Mouse (Mus musculus): ENCODE results near the gene Syn2. TPM values are rescaled to one million over a fixed set of nuclear protein-coding genes. Genes with fewer than 3 reads are reported as not detected.

Gene Syn2
- total RNA-seq, 2 experiments from 2014 or later = 3.1 to 3.4 TPM

- no peak for DNase-seq
Observed at GRCm38 (mm10) chr6:115244222-115244621, 109.5 kb downstream of the Syn2 start.

GRCm38 (mm10) chr6:115245500-115246058 lies 110.9 kb downstream of the Syn2 start:
- no peak for DNase-seq

- peak; percentile 44 for DNase-seq
Observed at GRCm38 (mm10) chr6:115251531-115251985, 116.9 kb downstream of the Syn2 start.

GRCm38 (mm10) chr6:115252099-115252873 lies 117.6 kb downstream of the Syn2 start, which contains the start of gene Timp4:
TSS of gene Timp4 (minus strand) at chr6:115252205.
- DNase-seq = no peak

- no peak for DNase-seq
Observed at GRCm38 (mm10) chr6:115255171-115255570, 120.5 kb downstream of the Syn2 start.

GRCm38 (mm10) chr6:115260507-115260906 lies 125.8 kb downstream of the Syn2 start:
- DNase-seq = no peak

GRCm38 (mm10) chr6:115266791-115267190 lies 132.1 kb downstream of the Syn2 start:
- no peak for DNase-seq

- DNase-seq = peak; percentile 65
Observed at GRCm38 (mm10) chr6:115267916-115268315, 133.2 kb downstream of the Syn2 start.

GRCm38 (mm10) chr6:115268551-115269385 lies 134.1 kb downstream of the Syn2 start:
- DNase-seq = no peak

- DNase-seq = no peak
Observed at GRCm38 (mm10) chr6:115269561-115269960, 134.9 kb downstream of the Syn2 start.

- DNase-seq = no peak
Observed at GRCm38 (mm10) chr6:115270085-115270484, 135.4 kb downstream of the Syn2 start.

GRCm38 (mm10) chr6:115271326-115271725 lies 136.6 kb downstream of the Syn2 start:
- no peak for DNase-seq

GRCm38 (mm10) chr6:115271866-115272271 lies 137.2 kb downstream of the Syn2 start:
- DNase-seq = peak; percentile 31

GRCm38 (mm10) chr6:115273346-115273745 lies 138.6 kb downstream of the Syn2 start:
- DNase-seq = no peak

- DNase-seq = no peak
Observed at GRCm38 (mm10) chr6:115274705-115275104, 140.0 kb downstream of the Syn2 start.

GRCm38 (mm10) chr6:115275116-115275815 lies 140.6 kb downstream of the Syn2 start:
- no peak for DNase-seq

GRCm38 (mm10) chr6:115278086-115278485 lies 143.4 kb downstream of the Syn2 start:
- DNase-seq = no peak

GRCm38 (mm10) chr6:115279639-115280038 lies 144.9 kb downstream of the Syn2 start:
- no peak for DNase-seq

- no peak for DNase-seq
Observed at GRCm38 (mm10) chr6:115284153-115284552, 149.5 kb downstream of the Syn2 start.

- DNase-seq = no peak
Observed at GRCm38 (mm10) chr6:115286441-115286840, 151.7 kb downstream of the Syn2 start.

GRCm38 (mm10) chr6:115288223-115288622 lies 153.5 kb downstream of the Syn2 start:
- no peak for DNase-seq

- DNase-seq = no peak
Observed at GRCm38 (mm10) chr6:115290561-115290960, 155.9 kb downstream of the Syn2 start.
